Mouse (Mus musculus): ENCODE data around the gene Hip1. TPM values are rescaled to one million over a fixed set of nuclear protein-coding genes. Genes with fewer than 3 reads are reported as not detected.

Hip1 gene
- total RNA-seq, 2 experiments from 2014 or later: 48.7 to 51.9 TPM

GRCm38 (mm10) chr5:135557671-135558070 lies 12.8 kb upstream of the Hip1 start:
- intact Hi-C loops (cut with DNase I): no loop called here
- DNase-seq (ENCODE audit: extremely low spot score in 1 of 2, low spot score in 2 of 2): no peak
- H3K27ac ChIP-seq: no peak overlapping the region
- TF ChIP-seq CTCF (IDR thresholded peaks at IDR 0.05): no peak
- H3K4me3 ChIP-seq: no peak overlapping the region

GRCm38 (mm10) chr5:135557051-135557450 lies 12.1 kb upstream of the Hip1 start:
- TF ChIP-seq CTCF (IDR thresholded peaks at IDR 0.05): no peak
- no peak overlapping the region for H3K27ac ChIP-seq
- no peak overlapping the region for H3K4me3 ChIP-seq
- DNase-seq (ENCODE audit: extremely low spot score in 1 of 2, low spot score in 2 of 2): no peak
- intact Hi-C loops (cut with DNase I): no loop called here

- no peak overlapping the region for H3K4me3 ChIP-seq
- intact Hi-C loops (cut with DNase I): no loop called here
- no peak for TF ChIP-seq CTCF (IDR thresholded peaks at IDR 0.05)
- no peak for DNase-seq (ENCODE audit: extremely low spot score in 1 of 2, low spot score in 2 of 2)
- no peak overlapping the region for H3K27ac ChIP-seq
Observed at GRCm38 (mm10) chr5:135556259-135556658, 11.3 kb upstream of the Hip1 start.

- intact Hi-C loops (cut with DNase I): loop anchor here (2.0 to 5.0 kb wide), 2 partner anchors 61 to 211 kb away; no protein-coding TSS in a partner anchor
- H3K27ac ChIP-seq: no peak overlapping the region
- no peak for DNase-seq (ENCODE audit: extremely low spot score in 1 of 2, low spot score in 2 of 2)
- no peak for TF ChIP-seq CTCF (IDR thresholded peaks at IDR 0.05)
- H3K4me3 ChIP-seq: no peak overlapping the region
Observed at GRCm38 (mm10) chr5:135551591-135551990, 6.7 kb upstream of the Hip1 start.

- intact Hi-C loops (cut with DNase I): loop anchor here (2.0 to 5.0 kb wide), 2 partner anchors 62 to 211 kb away; no protein-coding TSS in a partner anchor
- peak; percentile 69 for TF ChIP-seq CTCF (IDR thresholded peaks at IDR 0.05)
- Histone ChIP-seq H3K27ac (no peak overlapping the region), H3K4me3 (no peak overlapping the region)
- DNase-seq (ENCODE audit: extremely low spot score in 1 of 2, low spot score in 2 of 2): peak in 1 of 2 experiments; percentile 32
Observed at GRCm38 (mm10) chr5:135550910-135551309, 6.0 kb upstream of the Hip1 start.

- no peak for TF ChIP-seq CTCF (IDR thresholded peaks at IDR 0.05)
- Histone ChIP-seq H3K27ac (no peak overlapping the region), H3K4me3 (no peak overlapping the region)
- DNase-seq (ENCODE audit: extremely low spot score in 1 of 2, low spot score in 2 of 2): no peak
- intact Hi-C loops (cut with DNase I): loop anchor here (5.0 kb wide), 1 partner anchor 84 kb away; the partner anchor contains the start of gene Rhbdd2
Observed at GRCm38 (mm10) chr5:135547990-135548389, 3.1 kb upstream of the Hip1 start.

GRCm38 (mm10) chr5:135544032-135544558 lies 825 bp downstream of the Hip1 start:
- no peak for TF ChIP-seq CTCF (IDR thresholded peaks at IDR 0.05)
- Histone ChIP-seq H3K27ac (peak overlapping the region; percentile 92), H3K4me3 (peak overlapping the region; percentile 82)
- intact Hi-C loops (cut with DNase I): loop anchor here (5.0 kb wide), 1 partner anchor 147 kb away; no protein-coding TSS in a partner anchor
- no peak for DNase-seq (ENCODE audit: extremely low spot score in 1 of 2, low spot score in 2 of 2)

- DNase-seq (ENCODE audit: extremely low spot score in 1 of 2, low spot score in 2 of 2): no peak
- no peak overlapping the region for H3K4me3 ChIP-seq
- TF ChIP-seq CTCF (IDR thresholded peaks at IDR 0.05): no peak
- no peak overlapping the region for H3K27ac ChIP-seq
- intact Hi-C loops (cut with DNase I): no loop called here
Observed at GRCm38 (mm10) chr5:135537794-135538214, 7.1 kb downstream of the Hip1 start.

- intact Hi-C loops (cut with DNase I): no loop called here
- no peak for TF ChIP-seq CTCF (IDR thresholded peaks at IDR 0.05)
- H3K4me3 ChIP-seq: no peak overlapping the region
- DNase-seq (ENCODE audit: extremely low spot score in 1 of 2, low spot score in 2 of 2): no peak
- no peak overlapping the region for H3K27ac ChIP-seq
Observed at GRCm38 (mm10) chr5:135537326-135537725, 7.6 kb downstream of the Hip1 start.

- TF ChIP-seq CTCF (IDR thresholded peaks at IDR 0.05): no peak
- Histone ChIP-seq H3K27ac (no peak overlapping the region), H3K4me3 (no peak overlapping the region)
- DNase-seq (ENCODE audit: extremely low spot score in 1 of 2, low spot score in 2 of 2): no peak
- intact Hi-C loops (cut with DNase I): no loop called here
Observed at GRCm38 (mm10) chr5:135535867-135536266, 9.1 kb downstream of the Hip1 start.

GRCm38 (mm10) chr5:135533431-135533830 lies 11.5 kb downstream of the Hip1 start:
- no peak for DNase-seq (ENCODE audit: extremely low spot score in 1 of 2, low spot score in 2 of 2)
- intact Hi-C loops (cut with DNase I): no loop called here
- H3K4me3 ChIP-seq: no peak overlapping the region
- TF ChIP-seq CTCF (IDR thresholded peaks at IDR 0.05): no peak
- peak overlapping the region; percentile 62 for H3K27ac ChIP-seq

GRCm38 (mm10) chr5:135531306-135531845 lies 13.5 kb downstream of the Hip1 start:
- Histone ChIP-seq H3K4me3 (no peak overlapping the region), H3K27ac (peak overlapping the region; percentile 40)
- intact Hi-C loops (cut with DNase I): no loop called here
- TF ChIP-seq CTCF (IDR thresholded peaks at IDR 0.05): no peak
- DNase-seq (ENCODE audit: extremely low spot score in 1 of 2, low spot score in 2 of 2): no peak

GRCm38 (mm10) chr5:135529964-135530363 lies 15.0 kb downstream of the Hip1 start:
- TF ChIP-seq CTCF (IDR thresholded peaks at IDR 0.05): no peak
- no peak for DNase-seq (ENCODE audit: extremely low spot score in 1 of 2, low spot score in 2 of 2)
- intact Hi-C loops (cut with DNase I): no loop called here
- Histone ChIP-seq H3K4me3 (no peak overlapping the region), H3K27ac (no peak overlapping the region)
